Mouse (Mus musculus) hindbrain, embryonic 14.5 days (tissue): ENCODE data around the gene Phf13. TPM values are rescaled to one million over a fixed set of nuclear protein-coding genes. Genes with fewer than 3 reads are reported as not detected.
A peak's percentile ranks its signal among the peaks of the same experiment; 100 is the strongest.

Source experiments
- ATAC-seq: fragments of 200-750 bp; cut with Nextera tagmentation; 2 replicates; pipeline ENCODE4 v1.8.0; 2017; ENCODE audit warnings: moderate number of reproducible peaks, mild to moderate bottlenecking, moderate TSS enrichment, moderate library complexity; ENCODE audit not compliant: low FRiP score
- DNase-seq: peaks from one replicate; pipeline ENCODE4 v3.0.0-alpha.2; 2015; ENCODE audit warnings: low spot score
- H3K27ac ChIP-seq: fragments of 300-500 bp; sonication (generic); 2 replicates; pipeline ENCODE4 v1.5.1; 2014; ENCODE audit warnings: mild to moderate bottlenecking, moderate library complexity
- H3K27me3 ChIP-seq: fragments of 300-500 bp; sonication (generic); 2 replicates; pipeline ENCODE4 v1.6.1; 2014; ENCODE audit warnings: mild to moderate bottlenecking, low read length, mixed read lengths; ENCODE audit not compliant: control insufficient read depth, insufficient read depth
- H3K36me3 ChIP-seq: fragments of 300-500 bp; sonication (generic); replicated peaks from 2 replicates; pipeline ENCODE4 v1.6.1; 2014; ENCODE audit not compliant: control insufficient read depth, insufficient read depth
- H3K4me1 ChIP-seq: fragments of 300-500 bp; sonication (generic); replicated peaks from 2 replicates; pipeline ENCODE4 v1.6.1; 2014; ENCODE audit warnings: antibody characterized with exemption, low read length, mixed read lengths; ENCODE audit not compliant: control insufficient read depth, insufficient read depth
- H3K4me2 ChIP-seq: fragments of 300-500 bp; sonication (generic); replicated peaks from 2 replicates; pipeline ENCODE4 v1.6.1; 2014; ENCODE audit warnings: mild to moderate bottlenecking, moderate library complexity
- H3K4me3 ChIP-seq: fragments of 300-500 bp; sonication (generic); replicated peaks from 2 replicates; pipeline ENCODE4 v1.5.1; 2014; ENCODE audit warnings: mild to moderate bottlenecking, low read length
- H3K9ac ChIP-seq: fragments of 300-500 bp; sonication (generic); 2 replicates; pipeline ENCODE4 v1.6.1; 2014
- H3K9me3 ChIP-seq: fragments of 300-500 bp; sonication (generic); 2 replicates; pipeline ENCODE4 v1.6.1; 2016; ENCODE audit warnings: low read length; ENCODE audit not compliant: control insufficient read depth
- WGBS: fragments of 180-500 bp; shearing (Covaris S2); extraction: QIAGEN DNeasy Blood & Tissue Kit; methylation state at CpG from one replicate; pipeline ENCODE4 v1.1.7; 2014; 5-methylcytosine and 5-hydroxymethylcytosine counted together
- polyA plus RNA-seq: library from polyadenylated mRNA; unstranded; fragments of >200 nt; fragmentation: Nextera tagmentation; extraction: Ambion mirVana; gene quantifications from 2 replicates; pipeline ENCODE4 v1.2.1, GENCODE M21; 2014

The Phf13 gene
- polyA plus RNA-seq, 1 experiment from 2014 or later = 20.6 TPM

DNA sequence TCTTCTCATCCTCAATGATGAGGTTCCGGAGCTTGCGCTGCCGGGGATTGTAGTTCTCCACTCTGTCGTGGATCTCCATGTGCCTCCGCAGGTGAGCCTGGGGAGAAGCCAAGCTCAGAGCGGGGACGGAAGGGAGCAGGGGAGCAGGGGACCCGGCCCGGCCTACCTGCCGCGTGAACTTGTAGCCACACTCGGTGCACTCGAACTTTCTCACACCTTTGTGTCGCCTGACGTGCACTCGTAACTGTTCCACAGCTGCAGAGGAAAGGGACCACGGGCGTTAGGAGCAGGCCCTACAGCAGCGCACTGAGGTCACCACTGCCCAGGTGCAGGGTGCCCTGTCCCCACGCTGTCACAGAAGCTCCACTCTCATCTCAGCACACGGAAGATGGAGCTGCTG is 24.0 kb upstream of the Phf13 start:
- 94% methylated on average over 21 of the region's 21 CpGs for WGBS
- Histone ChIP-seq H3K9me3 (no peaks in the 10 kb centered on the region), H3K27me3 (no peaks in the 10 kb centered on the region), H3K4me2 (no peak overlapping the region), H3K4me3 (no peak overlapping the region), H3K4me1 (peaks cover 2% of the 10 kb centered on the region; the same call in 1 of the 2 replicates), H3K27ac (no peak overlapping the region), H3K9ac (no peak overlapping the region), H3K36me3 (peaks cover 69% of the 10 kb centered on the region)
- ATAC-seq = no peak
- no peak for DNase-seq

DNA sequence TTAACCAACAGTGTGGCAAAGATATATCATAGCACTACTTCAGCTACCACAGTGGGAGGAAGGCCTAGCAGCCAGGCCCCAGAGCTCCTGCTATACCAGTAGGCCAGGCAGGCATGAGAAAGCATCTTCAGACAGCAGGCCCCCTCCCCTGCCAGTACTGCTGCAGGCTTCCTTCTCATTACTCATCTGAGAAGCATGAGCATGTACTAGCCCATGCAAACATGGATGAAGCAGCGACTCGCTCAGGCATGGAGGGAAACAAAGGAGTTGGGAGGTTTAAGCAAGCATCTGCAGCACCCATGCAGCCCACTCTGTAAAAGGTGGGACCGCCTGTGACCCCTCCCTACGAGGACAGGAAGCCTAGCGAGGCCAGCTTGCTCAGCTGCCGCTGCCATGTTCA is 23.0 kb upstream of the Phf13 start:
- Histone ChIP-seq H3K27ac (no peak overlapping the region), H3K27me3 (no peaks in the 10 kb centered on the region), H3K4me1 (no peaks in the 10 kb centered on the region), H3K4me2 (no peak overlapping the region), H3K36me3 (peaks cover 63% of the 10 kb centered on the region), H3K9me3 (no peaks in the 10 kb centered on the region), H3K4me3 (no peak overlapping the region), H3K9ac (no peak overlapping the region)
- DNase-seq (no peak), ATAC-seq (no peak)
- WGBS = 91% methylated on average over 6 of the region's 6 CpGs

DNA sequence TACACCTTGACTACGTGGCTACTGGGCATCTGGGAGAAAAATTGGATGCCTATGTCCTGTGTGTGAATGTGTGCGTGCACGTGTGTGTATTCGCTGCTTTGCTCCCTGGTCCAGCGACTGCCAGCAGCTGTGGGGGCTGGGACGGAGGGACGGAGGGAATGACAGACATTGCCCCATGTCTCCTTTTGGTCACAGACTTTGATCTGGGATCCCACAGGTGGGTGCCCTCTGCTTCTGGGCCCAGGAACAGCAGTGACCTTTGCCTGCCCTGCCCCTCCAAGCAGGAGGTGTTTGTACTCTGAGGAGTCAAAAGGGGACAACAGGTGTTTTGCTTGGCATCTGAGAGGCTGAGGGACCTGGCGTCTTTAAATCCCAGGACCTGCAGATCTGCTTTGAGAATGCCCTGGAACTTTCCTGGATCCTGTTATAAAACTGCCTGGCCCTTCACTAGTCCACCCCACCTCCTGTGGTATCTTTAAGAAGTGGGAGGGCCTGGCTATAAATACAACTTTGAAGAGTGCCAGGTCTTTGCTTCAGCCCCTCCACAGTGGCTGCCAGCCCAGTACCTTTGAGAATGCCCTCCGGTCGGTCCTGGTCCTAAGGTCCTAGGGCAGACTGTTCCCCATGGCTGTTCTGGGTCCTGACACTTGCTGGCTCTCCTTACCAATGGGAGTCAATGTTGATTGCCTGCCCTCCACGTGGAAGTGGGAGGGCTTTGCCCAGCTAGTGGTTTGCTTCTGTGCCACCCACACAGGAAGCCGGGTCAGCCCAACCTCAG is 17.2 kb upstream of the Phf13 start:
- Histone ChIP-seq H3K36me3 (peaks cover 17% of the 10 kb centered on the region), H3K27me3 (peaks cover 17% of the 10 kb centered on the region), H3K4me3 (no peak overlapping the region), H3K9ac (no peak overlapping the region), H3K4me1 (peaks cover 24% of the 10 kb centered on the region), H3K4me2 (no peak overlapping the region), H3K27ac (no peak overlapping the region), H3K9me3 (no peaks in the 10 kb centered on the region)
- ATAC-seq = no peak
- WGBS = 88% methylated on average over 12 of the region's 12 CpGs
- no peak for DNase-seq

DNA sequence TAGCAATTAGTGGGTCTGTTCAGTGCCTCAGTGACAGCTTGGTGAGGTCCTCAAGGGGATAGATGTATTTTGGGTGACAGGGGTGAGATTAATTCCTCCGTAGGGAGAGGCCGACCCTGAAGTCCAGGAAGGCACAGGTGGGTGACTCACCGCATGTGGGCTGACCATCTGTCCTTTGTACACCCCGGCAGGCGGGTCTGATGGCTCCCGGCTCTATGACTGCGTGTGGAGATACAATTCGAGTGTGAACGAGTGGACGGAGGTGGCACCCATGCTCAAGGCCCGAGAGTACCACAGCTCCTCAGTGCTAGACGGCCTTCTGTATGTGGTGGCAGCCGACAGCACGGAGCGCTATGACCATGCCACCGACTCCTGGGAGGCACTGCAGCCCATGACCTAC is 16.1 kb upstream of the Phf13 start:
- Histone ChIP-seq H3K4me2 (no peak overlapping the region), H3K9ac (no peak overlapping the region), H3K27ac (no peak overlapping the region), H3K27me3 (peaks cover 27% of the 10 kb centered on the region), H3K4me1 (peaks cover 29% of the 10 kb centered on the region), H3K4me3 (no peak overlapping the region), H3K9me3 (no peaks in the 10 kb centered on the region), H3K36me3 (peaks cover 17% of the 10 kb centered on the region)
- 92% methylated on average over 16 of the region's 16 CpGs for WGBS
- ATAC-seq = no peak
- DNase-seq = no peak

DNA sequence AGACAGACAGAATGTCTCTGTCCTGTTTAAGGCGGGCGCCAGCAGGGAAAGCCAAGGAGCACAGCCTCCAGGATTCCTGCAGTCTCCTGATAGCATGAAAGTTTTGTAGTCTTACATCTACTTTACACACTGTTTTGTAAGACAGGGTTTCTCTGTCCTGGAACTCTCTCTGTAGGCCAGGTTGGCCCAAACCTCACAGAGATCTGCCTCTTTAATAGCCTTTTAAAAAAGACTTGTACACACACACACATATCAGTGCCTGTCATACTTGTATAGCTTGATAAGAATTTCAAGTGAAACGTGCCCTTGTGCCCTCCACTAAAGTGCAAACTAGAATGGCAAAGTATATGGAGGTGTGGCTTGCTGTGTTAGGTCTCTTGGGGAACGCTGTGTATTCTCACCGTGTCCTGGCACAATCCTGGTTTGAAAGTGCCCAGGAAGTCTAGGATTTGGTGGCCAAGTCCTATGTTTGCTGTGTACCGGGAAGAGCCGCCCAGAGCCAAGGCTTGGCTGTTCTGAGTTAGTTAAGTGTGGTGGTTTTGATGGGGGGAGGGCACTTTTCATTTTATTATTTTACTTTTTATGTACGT is 15.2 kb upstream of the Phf13 start:
- WGBS = 81% methylated on average over 8 of the region's 8 CpGs
- DNase-seq = no peak
- ATAC-seq = no peak
- Histone ChIP-seq H3K4me1 (peaks cover 29% of the 10 kb centered on the region), H3K27ac (no peak overlapping the region), H3K4me2 (peak overlapping the region; percentile 100), H3K27me3 (peaks cover 36% of the 10 kb centered on the region), H3K4me3 (peak overlapping the region; percentile 65), H3K36me3 (peaks cover 13% of the 10 kb centered on the region), H3K9ac (no peak overlapping the region), H3K9me3 (no peaks in the 10 kb centered on the region)

DNA sequence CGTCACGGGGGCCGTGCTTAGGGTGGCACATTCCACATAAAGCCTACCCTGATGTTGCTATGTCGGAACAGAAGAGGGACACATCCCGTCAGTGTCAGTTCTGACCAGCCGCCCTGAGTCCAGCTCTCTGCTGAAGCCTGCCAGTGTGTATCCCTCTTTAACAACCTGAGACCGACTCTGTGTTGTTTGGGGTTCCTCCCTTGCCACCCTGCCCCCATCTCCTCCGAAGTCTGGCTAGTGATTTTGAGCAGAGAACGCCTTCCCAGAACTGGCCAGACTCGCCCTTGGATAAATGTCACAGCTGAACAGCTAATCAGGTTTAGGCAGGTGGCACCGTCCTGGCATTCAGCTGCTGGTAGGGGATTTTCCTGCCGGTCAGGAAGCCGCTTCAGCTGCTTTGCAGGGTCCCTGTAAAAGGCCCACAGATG is 14.7 kb upstream of the Phf13 start:
- H3K27ac ChIP-seq = no peak overlapping the region
- H3K4me2 ChIP-seq = peak overlapping the region; percentile 100
- H3K27me3 ChIP-seq = peaks cover 37% of the 10 kb centered on the region
- peak overlapping the region; percentile 65 for H3K4me3 ChIP-seq
- peaks cover 10% of the 10 kb centered on the region for H3K36me3 ChIP-seq
- no peaks in the 10 kb centered on the region for H3K9me3 ChIP-seq
- no peak for DNase-seq
- no peak for ATAC-seq
- peaks cover 29% of the 10 kb centered on the region for H3K4me1 ChIP-seq
- 9% methylated on average over 13 of the region's 13 CpGs for WGBS
- peak overlapping the region; percentile 67; the same call in 1 of the 2 replicates for H3K9ac ChIP-seq

DNA sequence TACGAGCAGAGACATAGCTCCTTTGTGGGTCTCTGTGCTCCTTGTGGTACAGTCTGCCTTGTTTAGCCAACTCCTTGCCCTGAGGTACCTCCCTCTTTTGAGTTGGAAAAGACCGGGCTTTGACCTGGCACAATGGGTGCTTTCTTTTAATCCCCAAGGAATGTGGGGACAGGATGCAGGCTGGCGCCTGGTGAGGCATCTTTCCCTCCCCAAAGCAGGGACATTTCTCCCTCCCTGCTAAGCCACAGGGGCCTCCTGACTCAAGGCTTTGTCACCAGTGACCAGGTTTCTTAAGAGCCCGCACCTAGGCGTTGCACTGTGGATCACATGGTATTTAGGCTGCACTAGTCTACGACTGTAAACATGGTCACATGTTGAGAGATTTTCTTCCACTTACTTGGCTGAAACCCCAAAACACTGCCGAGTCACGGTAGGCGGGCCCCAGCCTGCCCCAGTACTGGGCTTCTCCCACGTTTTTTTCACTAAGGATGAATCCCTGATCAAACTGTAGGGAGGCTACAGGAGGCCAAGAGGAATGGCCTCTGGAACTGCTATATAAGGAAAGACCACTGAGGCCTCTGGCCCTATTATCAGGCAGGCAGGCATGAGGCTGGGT is 14.1 kb upstream of the Phf13 start:
- WGBS = 3% methylated on average over 10 of the region's 10 CpGs
- H3K4me1 ChIP-seq = peaks cover 29% of the 10 kb centered on the region
- H3K27me3 ChIP-seq = peaks cover 37% of the 10 kb centered on the region
- no peaks in the 10 kb centered on the region for H3K9me3 ChIP-seq
- H3K4me2 ChIP-seq = peak overlapping the region; percentile 100
- no peak for ATAC-seq
- peak overlapping the region; percentile 67 for H3K9ac ChIP-seq
- H3K4me3 ChIP-seq = peak overlapping the region; percentile 65
- DNase-seq = no peak
- H3K27ac ChIP-seq = no peak overlapping the region
- peaks cover 5% of the 10 kb centered on the region for H3K36me3 ChIP-seq

DNA sequence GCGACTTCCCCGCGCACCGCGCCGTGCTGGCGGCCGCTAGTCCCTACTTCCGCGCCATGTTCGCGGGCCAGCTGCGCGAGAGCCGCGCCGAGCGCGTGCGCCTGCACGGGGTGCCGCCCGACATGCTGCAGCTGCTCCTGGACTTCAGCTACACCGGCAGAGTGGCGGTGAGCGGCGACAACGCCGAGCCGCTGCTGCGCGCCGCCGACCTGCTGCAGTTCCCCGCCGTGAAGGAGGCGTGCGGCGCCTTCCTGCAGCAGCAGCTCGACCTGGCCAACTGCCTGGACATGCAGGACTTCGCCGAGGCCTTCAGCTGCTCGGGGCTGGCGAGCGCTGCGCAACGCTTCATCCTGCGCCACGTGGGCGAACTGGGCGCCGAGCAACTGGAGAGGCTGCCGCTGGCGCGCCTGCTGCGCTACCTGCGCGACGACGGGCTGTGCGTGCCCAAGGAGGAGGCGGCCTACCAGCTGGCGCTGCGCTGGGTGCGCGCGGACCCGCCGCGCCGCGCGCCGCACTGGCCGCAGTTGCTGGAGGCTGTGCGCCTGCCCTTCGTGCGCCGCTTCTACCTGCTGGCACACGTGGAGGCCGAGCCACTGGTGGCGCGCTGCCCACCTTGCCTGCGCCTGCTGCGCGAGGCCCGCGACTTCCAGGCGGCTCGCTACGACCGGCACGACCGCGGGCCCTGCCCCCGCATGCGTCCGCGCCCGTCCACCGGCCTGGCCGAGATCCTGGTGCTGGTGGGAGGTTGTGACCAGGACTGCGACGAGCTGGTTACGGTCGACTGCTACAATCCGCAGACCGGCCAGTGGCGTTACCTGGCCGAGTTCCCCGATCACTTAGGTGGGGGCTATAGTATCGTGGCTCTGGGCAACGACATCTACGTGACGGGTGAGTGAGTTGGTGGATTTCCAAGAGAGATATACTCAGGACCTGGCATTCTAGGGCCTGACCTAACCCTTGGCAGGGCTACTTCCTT is 13.3 kb upstream of the Phf13 start:
- DNase-seq (peak; percentile 46), ATAC-seq (peak; percentile 77)
- H3K27ac ChIP-seq = peak overlapping the region; percentile 77
- H3K9me3 ChIP-seq = no peaks in the 10 kb centered on the region
- peaks cover 3% of the 10 kb centered on the region; the same call in 1 of the 2 replicates for H3K36me3 ChIP-seq
- peak overlapping the region; percentile 100 for H3K4me2 ChIP-seq
- peaks cover 29% of the 10 kb centered on the region for H3K4me1 ChIP-seq
- peaks cover 37% of the 10 kb centered on the region for H3K27me3 ChIP-seq
- peak overlapping the region; percentile 65 for H3K4me3 ChIP-seq
- under 1% methylated on average over 113 of the region's 115 CpGs for WGBS
- H3K9ac ChIP-seq = peak overlapping the region; percentile 67
